Mouse (Mus musculus) cortical plate, adult 2 months (tissue): ENCODE results near the gene Spint5.

ENCODE experiments used
- CTCF ChIP-seq: fragments of 200-500 bp; IDR thresholded peaks from 2 replicates; pipeline ENCODE4 v1.5.1; 2011; ENCODE audit warnings: mild to moderate bottlenecking, control low read depth, low read length; ENCODE audit not compliant: insufficient read depth; ENCODE audit errors: extremely low read depth
- POLR2A ChIP-seq: fragments of 200-500 bp; IDR thresholded peaks from 2 replicates; pipeline ENCODE4 v1.6.1; 2011; ENCODE audit warnings: mild to moderate bottlenecking, low read length, control low read depth; ENCODE audit not compliant: insufficient read depth; ENCODE audit errors: extremely low read depth

GRCm38 (mm10) chr2:164765841-164766240 lies 50.7 kb downstream of the Spint5 start:
- no peak for TF ChIP-seq CTCF
- TF ChIP-seq POLR2A = no peak
